Mouse (Mus musculus) thymus, postnatal 14 days (tissue): ENCODE results near the gene Rpn1.
A peak's percentile ranks its signal among the peaks of the same experiment; 100 is the strongest.

Source experiments
- DNase-seq: peaks from one replicate; pipeline ENCODE4 v3.0.0; 2021

The Rpn1 gene

GRCm38 (mm10) chr6:88084278-88085151 is at the start of gene Rpn1:
Gene Rpn1, plus strand, starts transcription at chr6:88084482.
- peak; percentile 99 for DNase-seq

- DNase-seq, result no peak
Measured at GRCm38 (mm10) chr6:88037471-88038045, 46.7 kb upstream of the Rpn1 start.

GRCm38 (mm10) chr6:88039426-88039825 is 44.9 kb upstream of the Rpn1 start:
- DNase-seq, result no peak

- no peak for DNase-seq
Measured at GRCm38 (mm10) chr6:88041221-88041620, 43.1 kb upstream of the Rpn1 start.

GRCm38 (mm10) chr6:88042336-88042735 is 41.9 kb upstream of the Rpn1 start:
- DNase-seq, result no peak

- DNase-seq, result no peak
Measured at GRCm38 (mm10) chr6:88044234-88044576, 40.1 kb upstream of the Rpn1 start.

- peak; percentile 93 for DNase-seq
Measured at GRCm38 (mm10) chr6:88044577-88045405, 39.5 kb upstream of the Rpn1 start, which contains the start of gene Rab7. Gene Rab7, minus strand, starts transcription at chr6:88045270.

GRCm38 (mm10) chr6:88045406-88045766 is 38.9 kb upstream of the Rpn1 start:
- DNase-seq, result no peak

- no peak for DNase-seq
Measured at GRCm38 (mm10) chr6:88047853-88048252, 36.4 kb upstream of the Rpn1 start.

- no peak for DNase-seq
Measured at GRCm38 (mm10) chr6:88049008-88049407, 35.3 kb upstream of the Rpn1 start.

GRCm38 (mm10) chr6:88051206-88051605 is 33.1 kb upstream of the Rpn1 start:
- DNase-seq, result no peak

GRCm38 (mm10) chr6:88053228-88054080 is 30.8 kb upstream of the Rpn1 start:
- no peak for DNase-seq

GRCm38 (mm10) chr6:88054081-88054835 is 30.0 kb upstream of the Rpn1 start:
- DNase-seq, result no peak

GRCm38 (mm10) chr6:88055663-88056062 is 28.6 kb upstream of the Rpn1 start:
- DNase-seq, result no peak

GRCm38 (mm10) chr6:88056866-88057265 is 27.4 kb upstream of the Rpn1 start:
- no peak for DNase-seq

- DNase-seq, result no peak
Measured at GRCm38 (mm10) chr6:88059903-88060302, 24.4 kb upstream of the Rpn1 start.

- DNase-seq, result no peak
Measured at GRCm38 (mm10) chr6:88060602-88061001, 23.7 kb upstream of the Rpn1 start.

- no peak for DNase-seq
Measured at GRCm38 (mm10) chr6:88061406-88061805, 22.9 kb upstream of the Rpn1 start.

GRCm38 (mm10) chr6:88062398-88062797 is 21.9 kb upstream of the Rpn1 start:
- no peak for DNase-seq

- DNase-seq, result no peak
Measured at GRCm38 (mm10) chr6:88064072-88064642, 20.1 kb upstream of the Rpn1 start.

GRCm38 (mm10) chr6:88065116-88065515 is 19.2 kb upstream of the Rpn1 start:
- no peak for DNase-seq

- no peak for DNase-seq
Measured at GRCm38 (mm10) chr6:88065968-88066367, 18.3 kb upstream of the Rpn1 start.
